Mouse (Mus musculus): ENCODE data around the gene Negr1. TPM values are rescaled to one million over a fixed set of nuclear protein-coding genes. Genes with fewer than 3 reads are reported as not detected.

Gene Negr1
- total RNA-seq (2022) = 10 to 100 TPM in 1 of 4 experiments, 1 to 10 TPM in 3; 5.5 to 12.2 (median 7.3) TPM

GRCm38 (mm10) chr3:156561524-156562423, at the start of gene Negr1:
Gene Negr1, plus strand, starts transcription at chr3:156561794.
- peak; percentile 7 for DNase-seq

- no peak for DNase-seq
Observed at GRCm38 (mm10) chr3:156526461-156526933, 35.1 kb upstream of the Negr1 start.

- DNase-seq = no peak
Observed at GRCm38 (mm10) chr3:156527231-156527995, 34.2 kb upstream of the Negr1 start.

GRCm38 (mm10) chr3:156559441-156559825, 2.2 kb upstream of the Negr1 start:
- no peak for DNase-seq

- no peak for DNase-seq
Observed at GRCm38 (mm10) chr3:156559826-156560471, 1.6 kb upstream of the Negr1 start.

- DNase-seq = peak; percentile 35
Observed at GRCm38 (mm10) chr3:156560766-156561165, 828 bp upstream of the Negr1 start.

GRCm38 (mm10) chr3:156562424-156562785, 811 bp downstream of the Negr1 start:
- no peak for DNase-seq

GRCm38 (mm10) chr3:156562796-156563195, 1.2 kb downstream of the Negr1 start:
- no peak for DNase-seq

- DNase-seq = no peak
Observed at GRCm38 (mm10) chr3:156563353-156563752, 1.8 kb downstream of the Negr1 start.

GRCm38 (mm10) chr3:156573465-156573864, 11.9 kb downstream of the Negr1 start:
- DNase-seq = no peak

- no peak for DNase-seq
Observed at GRCm38 (mm10) chr3:156576292-156576691, 14.7 kb downstream of the Negr1 start.

- no peak for DNase-seq
Observed at GRCm38 (mm10) chr3:156590612-156591011, 29.0 kb downstream of the Negr1 start.

GRCm38 (mm10) chr3:156591125-156591524, 29.5 kb downstream of the Negr1 start:
- no peak for DNase-seq

GRCm38 (mm10) chr3:156606846-156607245, 45.3 kb downstream of the Negr1 start:
- no peak for DNase-seq

GRCm38 (mm10) chr3:156619921-156620320, 58.3 kb downstream of the Negr1 start:
- no peak for DNase-seq

- DNase-seq = no peak
Observed at GRCm38 (mm10) chr3:156628594-156628993, 67.0 kb downstream of the Negr1 start.

- no peak for DNase-seq
Observed at GRCm38 (mm10) chr3:156632942-156633341, 71.3 kb downstream of the Negr1 start.

GRCm38 (mm10) chr3:156639382-156639781, 77.8 kb downstream of the Negr1 start:
- DNase-seq = no peak

GRCm38 (mm10) chr3:156643710-156644363, 82.2 kb downstream of the Negr1 start:
- DNase-seq = no peak

- DNase-seq = no peak
Observed at GRCm38 (mm10) chr3:156648378-156648777, 86.8 kb downstream of the Negr1 start.

- no peak for DNase-seq
Observed at GRCm38 (mm10) chr3:156662553-156662952, 101.0 kb downstream of the Negr1 start.

GRCm38 (mm10) chr3:156672560-156672959, 111.0 kb downstream of the Negr1 start:
- no peak for DNase-seq
